Mouse (Mus musculus) Patski (cell line): ENCODE results near the gene Rorb. TPM values are rescaled to one million over a fixed set of nuclear protein-coding genes. Genes with fewer than 3 reads are reported as not detected.

Experiments used
- ATAC-seq: fragments of 100-300 bp; one replicate; pipeline ENCODE4 v1.8.0; 2021
- CTCF ChIA-PET: fragments of 350-600 bp; sonication (Branson Sonifier 250); formaldehyde crosslinking; loops from one replicate; lab custom pipeline; 2022; ENCODE audit warnings: inconsistent platforms; lab: Charles Lee
- POLR2A ChIA-PET: fragments of 350-600 bp; sonication (Branson Sonifier 250); formaldehyde crosslinking; loops from one replicate; lab custom pipeline; 2022; ENCODE audit warnings: antibody characterized with exemption, inconsistent platforms; lab: Charles Lee
- DNase-seq: peaks from one replicate; pipeline ENCODE4 v3.0.0-alpha.2; 2011; ENCODE audit warnings: low read depth, low spot score
- H3K27me3 ChIP-seq: fragments of 371-371 bp; one replicate; pipeline ENCODE4 v1.5.1; 2021
- CTCF ChIP-seq: fragments of 100-300 bp; IDR thresholded peaks from one replicate; pipeline ENCODE4 v1.5.1; 2021
- in situ Hi-C: fragments of 300-500 bp; cut with MboI; formaldehyde crosslinking; loops from 3 replicates; pipeline ENCODE4 v1.11.1; 2018; ENCODE audit warnings: low pct_unique_long_range_greater_than_20kb, mixed read lengths
- polyA plus RNA-seq: library from polyadenylated mRNA; unstranded; gene quantifications from one replicate; pipeline ENCODE4 v1.2.3, GENCODE M21; 2021

Rorb gene
- 0.03 TPM for polyA plus RNA-seq

- TF ChIP-seq CTCF: no peak
- peak; percentile 91 for ATAC-seq
These were observed at the start of gene Rorb for GRCm38 (mm10) chr19:19110793-19111427. Gene Rorb (minus strand): TSS chr19:19111196.

GRCm38 (mm10) chr19:19148847-19149246 lies 37.9 kb upstream of the Rorb start:
- H3K27me3 ChIP-seq: peaks cover 31% of the 10 kb centered on the region
- POLR2A ChIA-PET: interaction anchor here (0.6 kb wide), 1 partner anchor 452 kb away, joined by 3 read pairs; no protein-coding TSS in a partner anchor
- ATAC-seq: no peak
- no peak for TF ChIP-seq CTCF
- no peak for DNase-seq
- CTCF ChIA-PET: interaction anchor here (0.7 kb wide), 1 partner anchor 32 kb away, joined by 3 read pairs; no protein-coding TSS in a partner anchor
- in situ Hi-C loops: no loop called here

More at GRCm38 (mm10) chr19:19110793-19111427, at the start of gene Rorb:
- ChIA-PET CTCF (interaction anchor here (1.0 kb wide), 1 partner anchor 14 kb away, joined by 3 read pairs; no protein-coding TSS in a partner anchor), POLR2A (no interaction called here)
- in situ Hi-C loops: no loop called here
- peaks cover 94% of the 10 kb centered on the region for H3K27me3 ChIP-seq
- no peak for DNase-seq

- DNase-seq (no peak), ATAC-seq (no peak)
- ChIA-PET CTCF (no interaction called here), POLR2A (no interaction called here)
- no peak for TF ChIP-seq CTCF
- in situ Hi-C loops: no loop called here
- H3K27me3 ChIP-seq: peaks cover 27% of the 10 kb centered on the region
These were observed 33.5 kb upstream of the Rorb start for GRCm38 (mm10) chr19:19144447-19144846.

- ChIA-PET CTCF (no interaction called here), POLR2A (no interaction called here)
- in situ Hi-C loops: no loop called here
- no peak for ATAC-seq
- peaks cover 16% of the 10 kb centered on the region for H3K27me3 ChIP-seq
- no peak for DNase-seq
- no peak for TF ChIP-seq CTCF
These were observed 25.9 kb upstream of the Rorb start for GRCm38 (mm10) chr19:19136856-19137255.

GRCm38 (mm10) chr19:19135838-19136237 lies 24.8 kb upstream of the Rorb start:
- in situ Hi-C loops: no loop called here
- TF ChIP-seq CTCF: no peak
- POLR2A ChIA-PET: interaction anchor here (0.6 kb wide), 1 partner anchor 401 kb away, joined by 3 read pairs; no protein-coding TSS in a partner anchor
- DNase-seq: no peak
- no peak for ATAC-seq
- peaks cover 18% of the 10 kb centered on the region for H3K27me3 ChIP-seq
- CTCF ChIA-PET: no interaction called here

- peak; percentile 52 for TF ChIP-seq CTCF
- DNase-seq (no peak), ATAC-seq (no peak)
- in situ Hi-C loops: no loop called here
- ChIA-PET CTCF (no interaction called here), POLR2A (no interaction called here)
- peaks cover 46% of the 10 kb centered on the region for H3K27me3 ChIP-seq
These were observed 11.3 kb upstream of the Rorb start for GRCm38 (mm10) chr19:19122324-19122723.

- TF ChIP-seq CTCF: no peak
These were observed 1.2 kb upstream of the Rorb start for GRCm38 (mm10) chr19:19112180-19112579.

GRCm38 (mm10) chr19:19111428-19112170 lies 603 bp upstream of the Rorb start:
- H3K27me3 ChIP-seq: peaks cover 94% of the 10 kb centered on the region
- CTCF ChIA-PET: no interaction called here
- TF ChIP-seq CTCF: no peak
- POLR2A ChIA-PET: no interaction called here
- ATAC-seq (no peak), DNase-seq (no peak)
- in situ Hi-C loops: no loop called here

More at GRCm38 (mm10) chr19:19112180-19112579, 1.2 kb upstream of the Rorb start:
- CTCF ChIA-PET: no interaction called here
- peaks cover 94% of the 10 kb centered on the region for H3K27me3 ChIP-seq
- in situ Hi-C loops: no loop called here
- ATAC-seq (no peak), DNase-seq (no peak)
- POLR2A ChIA-PET: no interaction called here

- in situ Hi-C loops: no loop called here
- TF ChIP-seq CTCF: no peak
These were observed 806 bp downstream of the Rorb start for GRCm38 (mm10) chr19:19110011-19110768.

GRCm38 (mm10) chr19:19108596-19109381 lies 2.2 kb downstream of the Rorb start:
- in situ Hi-C loops: no loop called here
- no peak for TF ChIP-seq CTCF
- ATAC-seq (no peak), DNase-seq (no peak)
- ChIA-PET CTCF (interaction anchor here (1.4 kb wide), 1 partner anchor 11 kb away, joined by 4 read pairs; no protein-coding TSS in a partner anchor), POLR2A (no interaction called here)
- peaks cover 96% of the 10 kb centered on the region for H3K27me3 ChIP-seq

More at GRCm38 (mm10) chr19:19110011-19110768, 806 bp downstream of the Rorb start:
- ChIA-PET CTCF (interaction anchor here (1.0 kb wide), 1 partner anchor 14 kb away, joined by 3 read pairs; no protein-coding TSS in a partner anchor), POLR2A (no interaction called here)
- DNase-seq (no peak), ATAC-seq (peak; percentile 28)
- peaks cover 94% of the 10 kb centered on the region for H3K27me3 ChIP-seq
